Mouse (Mus musculus): ENCODE results near the gene Habp4. TPM values are rescaled to one million over a fixed set of nuclear protein-coding genes. Genes with fewer than 3 reads are reported as not detected.
A peak's percentile ranks its signal among the peaks of the same experiment; 100 is the strongest.

Habp4 gene
- polyA plus RNA-seq, 1 experiment from 2014 or later = 18.2 TPM

- H3K36me3 ChIP-seq = no peaks in the 10 kb centered on the region
- peaks cover 18% of the 10 kb centered on the region for H3K4me1 ChIP-seq
- H3K9ac ChIP-seq (replicated peaks) = peak within 1 kb of the TSS; percentile 60
- peak within 1 kb of the TSS; percentile 79 for H3K27ac ChIP-seq (replicated peaks)
- peak within 1 kb of the TSS; percentile 80 for H3K4me2 ChIP-seq (replicated peaks)
- peak within 1 kb of the TSS; percentile 58 for H3K4me3 ChIP-seq
- WGBS = under 1% methylated on average over 54 of the region's 56 CpGs
- no peaks in the 10 kb centered on the region for H3K9me3 ChIP-seq
- peak; percentile 99 for ATAC-seq (replicated peaks)
- no peaks in the 10 kb centered on the region for H3K27me3 ChIP-seq
Observed at GRCm38 (mm10) chr13:64153083-64153682, 8.4 kb upstream of the Habp4 start, which contains the start of gene Zfp367. Zfp367 (minus strand) TSS chr13:64153202.

- under 1% methylated on average over 18 of the region's 18 CpGs for WGBS
- Histone ChIP-seq H3K36me3 (no peaks in the 10 kb centered on the region), H3K4me2 (replicated peaks) (peak overlapping the region; percentile 80), H3K4me1 (peaks cover 18% of the 10 kb centered on the region), H3K27me3 (0 out of 2 replicates have a peak, but pooled peaks cover 3% of the 10 kb centered on the region), H3K9me3 (no peaks in the 10 kb centered on the region), H3K9ac (replicated peaks) (peak overlapping the region; percentile 60), H3K4me3 (peak overlapping the region; percentile 58), H3K27ac (replicated peaks) (no peak overlapping the region)
- ATAC-seq (replicated peaks) = peak; percentile 30
Observed at GRCm38 (mm10) chr13:64153751-64154267, 7.8 kb upstream of the Habp4 start.

GRCm38 (mm10) chr13:64154651-64155050 lies 7.0 kb upstream of the Habp4 start:
- Histone ChIP-seq H3K9ac (replicated peaks) (no peak overlapping the region), H3K9me3 (no peaks in the 10 kb centered on the region), H3K4me3 (no peak overlapping the region), H3K36me3 (no peaks in the 10 kb centered on the region), H3K4me1 (peaks cover 18% of the 10 kb centered on the region), H3K4me2 (replicated peaks) (no peak overlapping the region), H3K27ac (replicated peaks) (no peak overlapping the region), H3K27me3 (0 out of 2 replicates have a peak, but pooled peaks cover 4% of the 10 kb centered on the region)
- ATAC-seq (replicated peaks) = no peak
- WGBS = 65% methylated on average over 2 of the region's 2 CpGs

GRCm38 (mm10) chr13:64155171-64155571 lies 6.5 kb upstream of the Habp4 start:
- WGBS = 13% methylated on average over 1 of the region's 1 CpGs
- Histone ChIP-seq H3K4me2 (replicated peaks) (no peak overlapping the region), H3K27ac (replicated peaks) (no peak overlapping the region), H3K4me3 (no peak overlapping the region), H3K9ac (replicated peaks) (no peak overlapping the region), H3K9me3 (no peaks in the 10 kb centered on the region), H3K36me3 (no peaks in the 10 kb centered on the region), H3K4me1 (peaks cover 16% of the 10 kb centered on the region), H3K27me3 (0 out of 2 replicates have a peak, but pooled peaks cover 5% of the 10 kb centered on the region)
- no peak for ATAC-seq (replicated peaks)

- Histone ChIP-seq H3K9me3 (no peaks in the 10 kb centered on the region), H3K27ac (replicated peaks) (no peak overlapping the region), H3K4me3 (no peak overlapping the region), H3K27me3 (0 out of 2 replicates have a peak, but pooled peaks cover 8% of the 10 kb centered on the region), H3K9ac (replicated peaks) (no peak overlapping the region), H3K4me1 (peaks cover 5% of the 10 kb centered on the region; the same call in 1 of the 2 replicates), H3K4me2 (replicated peaks) (no peak overlapping the region), H3K36me3 (no peaks in the 10 kb centered on the region)
- no peak for ATAC-seq (replicated peaks)
Observed at GRCm38 (mm10) chr13:64156966-64157365, 4.7 kb upstream of the Habp4 start.

GRCm38 (mm10) chr13:64161916-64162611 lies 440 bp downstream of the Habp4 start:
- H3K4me3 ChIP-seq = peak overlapping the region; percentile 79
- H3K4me1 ChIP-seq = peaks cover 17% of the 10 kb centered on the region
- H3K27ac ChIP-seq (replicated peaks) = peak overlapping the region; percentile 78
- H3K9me3 ChIP-seq = no peaks in the 10 kb centered on the region
- WGBS = under 1% methylated on average over 56 of the region's 71 CpGs
- H3K36me3 ChIP-seq = peaks cover 4% of the 10 kb centered on the region; the same call in 1 of the 2 replicates
- 0 out of 2 replicates have a peak, but pooled peaks cover 8% of the 10 kb centered on the region for H3K27me3 ChIP-seq
- H3K9ac ChIP-seq (replicated peaks) = peak overlapping the region; percentile 74
- peak overlapping the region; percentile 87 for H3K4me2 ChIP-seq (replicated peaks)
- ATAC-seq (replicated peaks) = peak; percentile 71

GRCm38 (mm10) chr13:64162626-64163025 lies 1.0 kb downstream of the Habp4 start:
- H3K4me2 ChIP-seq (replicated peaks) = peak overlapping the region; percentile 87
- H3K9ac ChIP-seq (replicated peaks) = peak overlapping the region; percentile 74
- H3K36me3 ChIP-seq = peaks cover 7% of the 10 kb centered on the region; the same call in 1 of the 2 replicates
- H3K4me1 ChIP-seq = peaks cover 17% of the 10 kb centered on the region
- peak; percentile 3; the same call in 1 of the 2 replicates for ATAC-seq (replicated peaks)
- no peak overlapping the region for H3K27ac ChIP-seq (replicated peaks)
- under 1% methylated on average over 14 of the region's 14 CpGs for WGBS
- 0 out of 2 replicates have a peak, but pooled peaks cover 8% of the 10 kb centered on the region for H3K27me3 ChIP-seq
- H3K9me3 ChIP-seq = no peaks in the 10 kb centered on the region
- peak overlapping the region; percentile 79 for H3K4me3 ChIP-seq

GRCm38 (mm10) chr13:64163147-64163715 lies 1.6 kb downstream of the Habp4 start:
- Histone ChIP-seq H3K4me2 (replicated peaks) (peak overlapping the region; percentile 87), H3K4me1 (peaks cover 17% of the 10 kb centered on the region), H3K27ac (replicated peaks) (no peak overlapping the region), H3K9ac (replicated peaks) (no peak overlapping the region), H3K27me3 (0 out of 2 replicates have a peak, but pooled peaks cover 8% of the 10 kb centered on the region), H3K4me3 (peak overlapping the region; percentile 79), H3K9me3 (no peaks in the 10 kb centered on the region), H3K36me3 (peaks cover 7% of the 10 kb centered on the region; the same call in 1 of the 2 replicates)
- no peak for ATAC-seq (replicated peaks)
- WGBS = 33% methylated on average over 13 of the region's 13 CpGs

GRCm38 (mm10) chr13:64169746-64170145 lies 8.1 kb downstream of the Habp4 start:
- WGBS = 98% methylated on average over 25 of the region's 25 CpGs
- no peaks in the 10 kb centered on the region for H3K4me1 ChIP-seq
- H3K36me3 ChIP-seq = peaks cover 41% of the 10 kb centered on the region
- no peak overlapping the region for H3K4me2 ChIP-seq (replicated peaks)
- H3K27ac ChIP-seq (replicated peaks) = no peak overlapping the region
- no peaks in the 10 kb centered on the region for H3K27me3 ChIP-seq
- H3K4me3 ChIP-seq = no peak overlapping the region
- peaks cover 36% of the 10 kb centered on the region for H3K9me3 ChIP-seq
- ATAC-seq (replicated peaks) = no peak
- H3K9ac ChIP-seq (replicated peaks) = no peak overlapping the region

GRCm38 (mm10) chr13:64178000-64178399 lies 16.4 kb downstream of the Habp4 start:
- Histone ChIP-seq H3K9ac (replicated peaks) (no peak overlapping the region), H3K27ac (replicated peaks) (no peak overlapping the region), H3K27me3 (no peaks in the 10 kb centered on the region), H3K4me2 (replicated peaks) (no peak overlapping the region), H3K36me3 (peaks cover under 1% of the 10 kb centered on the region; the same call in 1 of the 2 replicates), H3K9me3 (no peaks in the 10 kb centered on the region), H3K4me3 (no peak overlapping the region), H3K4me1 (no peaks in the 10 kb centered on the region)
- WGBS = 80% methylated on average over 7 of the region's 7 CpGs
- no peak for ATAC-seq (replicated peaks)

GRCm38 (mm10) chr13:64178746-64179652 lies 17.4 kb downstream of the Habp4 start:
- H3K9ac ChIP-seq (replicated peaks) = no peak overlapping the region
- ATAC-seq (replicated peaks) = 0 out of 2 replicates have a peak, but pooled peaks have one; percentile 35
- H3K36me3 ChIP-seq = no peaks in the 10 kb centered on the region
- H3K4me3 ChIP-seq = no peak overlapping the region
- WGBS = 61% methylated on average over 13 of the region's 13 CpGs
- H3K4me1 ChIP-seq = no peaks in the 10 kb centered on the region
- H3K27me3 ChIP-seq = no peaks in the 10 kb centered on the region
- H3K4me2 ChIP-seq (replicated peaks) = no peak overlapping the region
- no peak overlapping the region for H3K27ac ChIP-seq (replicated peaks)
- no peaks in the 10 kb centered on the region for H3K9me3 ChIP-seq

Measured in forebrain, embryonic 15.5 days (tissue).